Mouse (Mus musculus) urinary bladder, postnatal 14 days (tissue): ENCODE measurements around the gene Lrmda.

ENCODE experiments used
- DNase-seq: peaks from one replicate; pipeline ENCODE4 v3.0.0; 2021; ENCODE audit warnings: low spot score

The Lrmda gene

DNA sequence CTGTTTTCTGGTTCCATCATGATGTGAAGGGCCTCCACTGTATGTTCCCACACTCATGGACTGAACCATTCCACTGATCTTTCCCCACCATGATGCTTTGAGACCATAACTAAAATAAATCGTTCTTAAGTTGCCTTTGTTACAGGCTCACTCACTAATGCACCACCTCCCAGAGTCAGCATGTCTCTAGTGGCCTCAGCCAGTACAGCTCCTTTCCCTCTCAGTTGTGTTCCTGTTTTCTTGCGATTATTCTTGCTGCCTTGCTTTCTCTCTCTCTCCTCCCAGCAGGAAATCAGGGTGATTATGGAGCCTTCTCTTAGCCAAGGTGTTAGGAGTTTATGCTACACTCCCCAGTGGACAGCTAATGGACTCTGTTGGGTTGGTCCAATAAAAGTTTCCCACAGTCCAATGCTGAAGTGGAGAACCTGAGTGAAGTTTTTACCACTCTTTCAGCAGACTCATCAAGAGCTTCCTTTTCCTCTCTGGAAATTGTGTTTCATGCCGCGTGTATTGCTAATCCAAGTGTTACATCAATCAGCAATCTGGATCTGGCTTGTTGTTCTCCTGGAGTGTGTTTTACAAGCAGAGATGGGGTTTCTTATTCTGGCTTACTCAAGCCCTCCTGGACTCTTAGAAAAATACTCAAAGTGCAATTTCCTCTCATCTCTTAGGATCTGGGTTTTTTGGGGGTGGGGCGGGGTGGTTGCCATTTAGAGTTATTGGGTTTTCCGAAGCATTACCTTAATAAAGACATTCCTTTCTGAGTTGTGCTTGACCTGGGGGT, 490.4 kb downstream of the Lrmda start:
- no peak for DNase-seq

DNA sequence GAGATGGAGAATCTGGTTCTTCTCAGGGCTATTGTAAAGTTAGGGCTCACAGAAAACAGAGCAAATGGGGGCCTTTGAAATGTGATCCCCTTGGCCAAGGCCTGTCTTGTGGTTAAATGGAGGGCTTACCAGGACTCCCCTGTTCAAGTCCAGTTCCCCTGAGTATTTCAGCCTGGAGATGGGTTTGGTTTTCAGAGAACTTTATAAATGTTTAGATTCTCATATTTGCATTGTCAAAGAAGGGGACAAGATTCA, 490.9 kb downstream of the Lrmda start:
- DNase-seq: no peak

DNA sequence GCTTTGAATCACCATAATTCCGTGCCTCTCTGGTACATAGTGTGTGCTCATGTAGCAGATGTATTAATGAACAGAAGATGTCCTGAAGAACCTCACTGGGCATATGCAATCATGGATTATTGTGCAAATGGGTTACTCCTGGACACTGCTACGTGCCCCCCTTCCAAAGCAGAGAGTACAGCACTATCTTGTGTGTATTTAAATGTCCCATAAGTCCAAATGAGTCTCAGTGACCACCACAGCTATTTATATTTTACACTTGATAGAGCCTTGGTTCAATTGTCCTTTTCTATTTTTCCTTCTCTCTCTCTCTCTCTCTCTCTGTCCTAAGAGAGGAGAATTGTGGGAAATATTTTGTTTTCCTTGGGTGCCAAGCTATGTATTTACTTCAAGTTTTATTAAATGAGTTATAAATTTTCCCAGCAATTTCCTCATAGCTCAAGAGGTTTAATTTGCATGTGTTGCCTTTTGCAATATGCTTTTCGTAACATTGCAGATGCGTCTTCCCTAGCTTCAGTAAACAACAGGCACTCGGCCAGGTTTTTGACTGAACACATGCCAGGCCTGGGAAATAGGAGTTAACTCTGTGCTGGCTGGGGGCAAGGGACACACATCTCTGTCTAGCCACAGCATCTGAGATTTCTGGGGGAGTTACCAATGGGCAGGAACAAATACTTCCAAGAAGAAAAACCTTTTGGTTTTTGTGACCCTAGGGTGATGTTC, 495.0 kb downstream of the Lrmda start:
- DNase-seq: peak; percentile 19

DNA sequence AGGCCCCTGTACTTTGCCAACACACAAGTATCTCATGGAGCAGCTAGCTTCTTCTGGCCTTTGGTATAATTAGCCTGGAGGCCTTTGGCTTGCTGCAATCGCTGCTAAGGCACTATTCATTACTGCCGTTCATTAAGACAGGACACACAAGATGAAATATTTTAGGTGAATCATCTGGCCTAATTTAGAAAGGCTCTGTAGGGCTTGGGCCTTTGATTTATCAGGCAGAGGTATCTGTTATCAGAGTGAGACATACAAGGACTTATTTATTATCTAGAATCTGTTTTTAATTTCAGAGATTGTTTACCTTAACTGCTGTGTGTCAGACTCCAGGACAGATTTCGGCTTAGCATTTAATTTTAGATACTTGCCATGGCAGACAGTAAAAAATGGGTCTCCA, 511.2 kb downstream of the Lrmda start:
- DNase-seq: no peak

DNA sequence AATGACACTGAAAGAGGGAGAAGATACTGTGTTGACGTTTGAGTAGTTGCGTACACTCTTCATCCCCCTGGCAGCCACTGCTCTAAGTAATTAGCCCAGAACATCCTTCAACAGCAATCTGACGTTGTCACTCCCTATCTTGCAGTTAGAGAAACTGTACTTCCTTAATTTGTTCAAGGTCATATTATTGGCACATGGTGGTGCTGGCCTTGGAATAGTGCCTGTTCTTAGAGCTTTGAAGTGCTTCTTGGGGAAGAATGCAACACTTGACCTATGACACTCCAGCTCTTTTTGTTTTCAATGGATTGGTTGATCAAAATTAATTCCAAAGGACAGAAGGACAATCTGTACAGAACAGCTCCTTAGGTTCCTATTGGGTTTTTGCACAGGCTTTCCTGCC, 514.0 kb downstream of the Lrmda start:
- no peak for DNase-seq

DNA sequence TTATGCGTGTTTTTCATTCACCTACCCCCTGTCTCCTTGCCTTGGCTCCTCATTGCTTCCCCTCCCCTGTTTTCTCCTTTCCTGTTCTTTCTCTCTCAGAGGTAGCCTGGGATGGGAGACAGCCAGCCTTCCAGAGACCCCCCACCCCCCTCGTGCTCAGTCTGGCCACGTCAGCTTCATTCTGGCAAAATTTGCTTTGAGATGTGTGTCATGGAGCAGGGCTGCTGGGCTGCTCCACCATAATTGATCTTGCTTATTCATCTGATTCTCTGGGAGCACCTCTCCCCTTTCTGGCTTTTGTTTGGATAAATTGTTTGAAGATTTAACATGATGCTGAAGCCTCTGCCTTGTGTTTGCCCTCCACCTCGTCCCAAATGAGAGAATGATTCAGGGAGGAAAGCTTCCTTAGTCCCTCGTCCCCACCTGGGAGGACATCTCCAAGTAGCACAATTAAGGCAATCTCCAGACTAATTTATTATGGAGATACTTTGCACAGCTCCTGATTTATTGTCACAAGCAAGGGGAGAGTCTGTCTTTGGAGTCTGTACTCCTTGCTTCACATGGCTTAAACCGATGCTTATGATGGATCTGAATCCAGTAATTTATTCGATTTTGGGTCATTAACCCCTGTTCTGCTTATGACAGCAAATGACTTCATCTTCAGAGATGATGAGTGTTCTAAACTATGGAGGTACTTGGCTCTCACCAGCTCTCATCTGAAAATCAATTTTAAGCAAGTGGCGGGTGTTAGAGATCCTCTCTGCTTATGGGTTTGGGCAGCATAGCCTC, 526.6 kb downstream of the Lrmda start:
- DNase-seq: no peak

DNA sequence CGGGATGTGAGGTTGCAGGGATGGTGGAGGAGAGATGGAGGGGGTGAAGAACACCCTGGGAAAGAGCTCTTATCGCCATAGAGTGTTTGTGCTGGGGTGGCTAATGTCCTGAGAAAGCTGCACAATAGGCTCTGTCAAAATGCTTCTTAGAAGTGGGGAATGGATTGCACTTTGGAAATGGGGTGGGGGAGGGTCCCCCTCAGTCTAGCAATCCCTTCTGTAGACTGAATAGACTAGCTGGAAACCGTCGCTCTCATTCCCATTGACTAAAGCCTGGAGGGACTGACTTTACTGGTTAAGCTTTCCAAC, 527.1 kb downstream of the Lrmda start:
- no peak for DNase-seq

DNA sequence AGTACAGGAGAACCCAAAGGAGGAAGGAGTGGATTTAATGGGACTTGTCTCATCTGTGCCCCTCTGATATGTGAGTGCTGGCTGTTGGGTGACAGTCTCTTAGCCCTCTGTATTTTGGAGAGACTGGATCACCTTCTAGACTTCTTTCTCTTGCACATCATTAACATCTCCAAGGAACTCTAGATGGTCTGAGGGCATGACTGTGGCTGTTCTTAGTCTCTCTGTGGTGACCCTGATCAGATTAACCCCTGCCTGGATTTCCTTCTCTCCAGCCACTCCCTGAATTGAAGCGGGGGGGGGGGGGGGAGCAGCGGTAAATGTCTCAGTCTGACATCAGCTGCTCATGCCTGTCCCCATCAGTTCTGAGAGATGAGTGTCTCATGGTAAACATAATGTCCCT, 528.8 kb downstream of the Lrmda start:
- DNase-seq: no peak

DNA sequence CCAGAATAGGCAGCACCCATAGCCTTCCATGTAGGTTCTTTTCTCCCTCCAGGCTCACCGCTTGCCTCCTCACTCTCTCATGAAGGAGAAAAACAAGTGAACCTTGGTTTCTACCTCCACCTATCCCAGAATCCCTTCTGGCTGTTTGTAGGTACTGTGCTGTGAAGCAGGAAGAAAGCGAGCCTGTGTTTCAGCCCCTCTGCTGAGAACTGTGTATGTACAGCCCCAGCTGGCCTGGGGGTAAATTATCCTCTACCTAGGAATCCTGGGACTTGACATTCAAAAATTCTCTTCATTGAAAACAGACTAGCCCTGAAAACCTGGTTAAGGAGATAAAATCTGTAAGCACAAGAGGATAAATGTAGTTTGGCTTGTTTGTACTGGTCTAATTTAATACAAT, 529.7 kb downstream of the Lrmda start:
- DNase-seq: no peak

DNA sequence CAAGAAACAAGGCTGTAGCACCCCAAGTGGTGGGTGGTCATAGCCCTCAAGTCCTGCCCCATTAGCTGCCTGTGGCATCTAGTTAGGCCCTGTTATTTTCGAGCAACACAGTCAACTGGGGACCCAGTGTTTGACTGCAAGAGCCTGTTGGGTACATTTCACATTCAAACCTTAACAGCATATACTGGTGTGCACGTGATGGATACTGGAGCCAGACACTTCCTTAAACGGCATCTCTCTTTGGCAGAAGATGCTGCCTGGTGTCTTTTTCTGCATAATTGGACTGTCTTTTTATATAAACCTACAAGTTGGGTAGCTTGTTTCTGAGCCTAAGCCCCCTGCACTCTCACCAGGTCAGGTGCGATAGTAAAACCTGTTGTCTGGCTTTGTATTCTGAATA, 532.8 kb downstream of the Lrmda start:
- DNase-seq: no peak

DNA sequence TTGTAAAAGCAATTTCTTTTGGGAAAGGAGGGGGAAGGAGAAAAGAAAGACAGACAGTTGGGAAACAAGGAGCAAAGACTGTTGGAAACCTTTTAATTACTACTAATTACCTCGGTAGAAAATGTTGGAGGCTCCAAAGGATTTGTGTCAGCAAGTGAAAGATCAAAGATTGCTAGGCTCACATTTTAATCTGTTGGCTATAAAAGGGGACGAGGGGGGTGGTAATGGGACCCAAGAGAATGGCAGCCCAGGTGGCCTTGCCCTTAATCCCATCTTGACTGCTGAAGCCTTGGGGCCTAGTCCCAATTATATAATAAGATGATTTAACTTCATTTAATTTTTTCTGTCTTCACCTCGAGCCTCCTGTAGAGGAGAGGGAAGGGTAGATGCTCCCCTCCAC, 533.3 kb downstream of the Lrmda start:
- no peak for DNase-seq

DNA sequence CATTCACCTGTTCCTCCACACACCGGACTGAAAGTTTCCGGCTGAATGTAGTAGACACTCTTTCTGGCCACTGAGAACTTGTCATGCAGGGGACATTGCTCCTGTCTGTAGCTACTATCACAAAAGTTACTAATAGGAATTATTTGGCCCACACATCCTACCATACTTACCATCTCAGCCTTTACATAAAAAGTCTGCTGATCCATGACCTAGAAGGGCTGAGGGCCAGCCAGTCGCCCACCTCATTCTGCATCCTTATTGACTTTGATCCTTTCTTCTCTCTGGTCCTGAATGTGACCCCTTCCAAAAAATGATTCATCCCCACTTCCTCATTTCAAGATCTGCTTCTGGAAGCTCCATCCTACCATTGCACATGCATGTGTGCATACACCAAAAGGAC, 534.2 kb downstream of the Lrmda start:
- no peak for DNase-seq

DNA sequence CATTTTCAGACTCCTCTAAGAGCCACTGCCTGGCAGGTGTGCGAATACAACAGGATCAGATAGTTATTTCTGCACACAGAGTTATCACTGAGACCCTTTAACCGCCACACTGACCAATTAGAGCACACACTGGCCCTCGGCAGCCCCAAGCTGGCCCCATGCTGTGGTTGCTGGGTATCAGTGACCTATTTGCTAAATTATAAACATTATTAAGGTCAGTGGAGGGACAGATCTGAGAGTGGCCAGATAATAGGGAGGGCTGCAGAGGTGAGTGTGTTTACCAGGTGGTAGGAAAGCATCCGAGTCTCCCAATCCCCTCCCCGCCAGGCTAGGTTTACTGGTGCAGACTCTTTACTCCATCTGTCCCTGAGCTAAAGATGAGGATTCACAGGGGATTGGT, 553.0 kb downstream of the Lrmda start:
- DNase-seq: no peak

DNA sequence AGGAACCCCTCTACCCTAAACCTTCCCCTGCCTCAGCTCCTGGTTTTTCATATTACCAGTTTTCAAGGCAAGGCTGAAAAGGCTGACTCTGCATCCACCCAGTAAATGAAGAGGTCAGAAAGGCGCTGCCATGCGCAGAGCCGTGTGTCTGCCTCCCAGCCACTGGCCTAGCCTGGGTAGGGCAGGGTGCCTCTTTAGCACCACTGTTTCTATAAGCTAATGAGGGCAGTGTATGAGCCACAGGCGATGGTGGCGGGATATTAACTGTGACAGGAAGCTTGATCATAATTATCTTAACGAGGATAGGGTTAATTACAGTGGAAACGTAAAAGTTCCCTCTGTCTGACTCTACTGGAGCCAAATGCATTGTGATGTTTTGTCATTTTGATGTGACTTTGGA, 554.1 kb downstream of the Lrmda start:
- DNase-seq: no peak

DNA sequence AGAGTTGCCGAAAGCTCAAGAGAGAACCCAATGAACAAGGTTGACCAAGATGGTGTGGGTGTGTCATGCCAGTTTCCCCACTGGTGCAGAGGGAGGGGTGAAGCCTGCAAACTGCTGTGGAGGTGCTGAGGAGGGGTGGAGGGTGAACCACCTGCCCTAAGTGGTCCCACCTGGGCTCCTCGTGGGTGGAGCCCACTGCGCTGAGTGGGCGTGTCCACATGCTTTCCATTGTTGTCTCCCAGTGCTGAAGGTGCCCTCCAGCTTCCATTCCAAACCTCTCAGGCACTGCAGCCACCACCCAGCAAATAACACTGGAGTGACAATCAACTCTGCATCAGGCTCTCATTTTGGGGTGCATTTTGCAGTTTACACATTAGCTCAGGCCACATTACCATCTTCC, 554.5 kb downstream of the Lrmda start:
- DNase-seq: no peak

DNA sequence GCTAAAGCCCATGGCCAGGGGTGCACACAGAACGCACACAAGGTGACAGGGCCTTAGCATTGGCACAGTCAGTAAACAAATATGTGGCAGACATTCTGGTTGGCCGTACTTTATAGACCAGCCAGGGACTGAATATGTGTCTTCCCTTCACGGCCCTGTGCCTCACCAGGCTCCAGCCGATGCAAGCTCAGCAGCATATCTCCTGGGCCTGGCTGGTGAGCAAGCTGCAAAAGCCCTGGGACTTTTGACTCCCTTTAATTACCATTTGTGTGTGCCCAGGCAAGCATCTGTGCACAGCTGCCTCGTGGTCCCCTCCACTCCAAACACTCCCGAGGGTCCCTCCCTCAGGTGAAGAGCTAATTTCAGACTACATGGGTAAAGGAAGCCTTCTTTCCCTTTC, 556.9 kb downstream of the Lrmda start:
- DNase-seq: no peak

DNA sequence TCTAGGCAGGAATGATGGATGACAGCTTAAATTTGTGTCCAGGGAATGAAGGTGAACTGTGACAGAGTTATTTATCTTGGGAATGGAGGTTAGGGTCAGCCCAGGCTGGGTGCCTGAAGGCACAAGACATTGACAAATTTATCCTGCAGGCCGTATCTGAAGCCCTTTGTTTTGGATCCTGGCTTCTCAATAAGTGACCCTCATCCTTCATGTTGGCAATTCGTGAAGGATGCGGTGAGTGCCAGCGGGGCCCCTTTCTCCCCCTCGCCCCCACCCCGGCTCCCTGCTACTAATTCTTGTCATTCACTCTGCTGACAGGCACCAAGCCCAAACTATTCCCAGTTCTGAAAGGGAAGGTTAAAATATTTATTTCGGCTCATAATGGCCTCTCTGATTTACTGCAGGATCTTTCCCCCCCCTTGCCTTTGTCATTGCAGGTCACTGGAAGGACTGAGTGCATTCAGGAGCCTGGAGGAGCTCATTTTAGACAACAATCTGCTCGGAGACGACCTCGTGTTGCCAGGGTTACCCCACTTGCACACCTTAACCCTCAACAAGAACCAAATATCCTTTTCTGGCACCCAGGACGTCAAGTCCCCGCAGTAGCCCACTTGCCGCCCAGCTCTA, 558.0 kb downstream of the Lrmda start:
- no peak for DNase-seq

DNA sequence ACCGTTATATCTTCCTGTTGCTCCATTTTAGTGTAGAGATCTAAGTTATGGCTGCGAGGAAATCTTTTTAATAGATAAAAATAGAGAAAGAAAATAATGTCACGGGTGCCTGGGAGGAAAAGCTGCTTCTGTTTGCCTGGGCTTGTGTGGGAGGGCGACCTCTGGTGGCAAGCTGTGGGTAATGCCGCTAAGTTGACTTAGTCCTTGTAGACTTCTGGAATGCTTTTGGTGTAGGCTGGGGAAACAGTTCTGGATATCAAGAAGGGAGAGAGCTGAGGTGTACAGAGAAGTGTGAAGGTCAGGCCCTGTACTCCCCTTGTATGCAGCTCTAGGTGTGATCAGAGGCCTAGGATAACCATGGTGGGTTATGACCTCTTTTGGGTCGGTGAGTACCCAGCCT, 558.7 kb downstream of the Lrmda start:
- DNase-seq: peak; percentile 84

DNA sequence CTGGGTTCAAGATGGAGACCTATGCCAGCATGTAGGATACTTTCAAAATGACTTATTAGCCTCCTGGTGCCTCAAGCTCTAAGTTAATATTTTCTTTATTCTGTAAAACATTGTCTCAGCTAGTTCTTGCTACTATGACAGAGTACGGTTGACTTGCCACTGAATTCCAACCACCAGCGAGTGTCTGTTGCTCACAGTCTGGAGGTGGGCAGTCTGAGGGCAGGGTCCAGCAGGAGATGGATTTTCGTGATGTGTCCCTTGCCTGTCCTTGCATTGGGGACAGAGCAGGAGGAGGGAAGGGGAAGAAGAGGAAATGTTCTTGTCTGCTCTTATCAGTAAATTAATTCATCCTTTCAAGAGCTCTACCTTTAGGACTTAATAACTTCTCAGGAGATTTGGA, 559.5 kb downstream of the Lrmda start:
- DNase-seq: no peak

DNA sequence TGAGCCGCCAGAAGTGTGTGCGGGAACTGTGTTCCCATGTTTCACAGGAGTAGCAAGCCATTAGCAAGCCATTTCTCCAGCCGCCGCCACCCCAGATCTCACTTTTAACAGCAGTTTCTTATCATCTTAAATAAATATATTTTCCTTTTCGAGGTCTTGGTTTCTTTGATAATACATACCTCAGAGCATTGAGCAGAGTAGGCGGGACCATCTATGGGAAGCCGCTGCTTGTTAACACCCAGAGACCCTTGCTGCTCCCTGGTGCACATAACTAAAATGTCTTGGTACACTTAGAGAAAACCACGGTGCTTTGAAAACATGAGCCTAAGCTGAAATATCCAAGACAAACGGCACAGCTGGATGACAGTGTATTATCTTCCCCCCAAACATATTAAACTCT, 562.6 kb downstream of the Lrmda start:
- no peak for DNase-seq

DNA sequence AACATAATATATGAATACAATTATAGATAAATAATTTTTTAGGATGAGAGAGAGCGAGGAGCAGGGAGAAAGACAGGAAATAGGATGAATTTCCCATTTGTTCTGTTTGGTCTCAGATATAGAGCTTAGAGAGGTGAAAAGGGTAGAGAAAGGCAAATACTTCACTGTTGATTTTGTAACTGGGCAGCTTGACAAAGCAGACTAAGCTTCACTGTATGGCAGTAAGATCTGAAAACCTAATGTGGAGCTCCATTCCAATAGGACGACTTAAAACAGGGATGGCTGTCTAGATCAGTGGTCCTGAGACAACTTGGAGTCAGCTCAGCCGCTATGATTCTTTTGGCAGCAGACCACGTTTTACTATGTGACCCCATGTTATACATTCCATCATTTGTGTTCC, 566.8 kb downstream of the Lrmda start:
- DNase-seq: no peak

DNA sequence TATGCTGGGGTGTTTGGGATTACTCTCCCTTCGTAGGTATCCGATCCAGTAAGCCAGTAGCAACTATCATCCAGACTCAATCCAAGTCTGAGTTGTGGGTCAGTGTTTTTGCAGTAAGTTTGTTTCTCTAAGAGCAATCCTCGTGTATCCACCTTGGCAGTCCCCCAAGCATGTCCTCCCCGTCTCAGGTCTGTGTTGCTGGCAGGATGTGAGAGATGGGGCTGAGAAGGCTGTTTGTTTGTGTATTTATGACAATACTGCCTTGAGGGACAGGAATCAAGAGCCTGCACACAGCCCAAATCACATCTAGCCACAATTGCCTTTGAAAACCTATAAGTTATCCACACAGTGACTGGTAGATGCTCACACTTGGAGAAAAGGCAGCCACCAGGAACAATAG, 567.3 kb downstream of the Lrmda start:
- no peak for DNase-seq

DNA sequence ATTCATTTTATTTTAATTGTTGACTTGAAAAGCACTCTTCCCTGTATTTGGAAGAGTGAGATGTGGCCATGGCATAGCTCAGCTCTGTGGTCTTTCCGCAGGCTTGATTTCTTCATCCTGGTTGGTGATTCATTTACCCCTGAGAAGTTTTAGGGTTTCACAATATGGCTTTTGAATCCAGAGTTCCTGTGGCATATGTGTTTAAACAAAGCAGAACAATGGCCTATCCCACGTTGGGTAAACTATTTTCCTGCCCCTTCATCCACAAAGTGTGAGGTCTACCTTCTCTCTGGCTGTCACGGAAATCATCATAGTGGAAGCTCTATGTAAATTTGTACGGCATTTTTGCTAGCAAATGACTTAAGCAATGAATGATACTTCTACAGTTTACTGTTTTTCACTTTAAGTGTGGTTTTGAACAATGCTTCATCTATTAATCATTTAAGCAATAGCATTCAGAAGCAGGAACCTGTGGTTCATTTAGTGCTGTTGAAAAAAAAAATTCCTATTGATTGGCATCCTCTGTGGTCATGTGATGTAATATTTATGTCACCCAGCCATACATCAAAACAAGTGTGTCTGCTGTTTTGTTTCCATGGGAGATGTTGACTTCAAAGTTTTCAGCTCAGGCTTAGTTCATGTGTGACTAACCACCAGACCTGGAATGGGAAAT, 567.9 kb downstream of the Lrmda start:
- DNase-seq: no peak
